Mouse (Mus musculus): ENCODE measurements around the gene Sap30bp. TPM values are rescaled to one million over a fixed set of nuclear protein-coding genes. Genes with fewer than 3 reads are reported as not detected.
A peak's percentile ranks its signal among the peaks of the same experiment; 100 is the strongest.

The Sap30bp gene
- total and polyA plus RNA-seq, 3 experiments = 72.2 to 275 (median 167) TPM

DNA sequence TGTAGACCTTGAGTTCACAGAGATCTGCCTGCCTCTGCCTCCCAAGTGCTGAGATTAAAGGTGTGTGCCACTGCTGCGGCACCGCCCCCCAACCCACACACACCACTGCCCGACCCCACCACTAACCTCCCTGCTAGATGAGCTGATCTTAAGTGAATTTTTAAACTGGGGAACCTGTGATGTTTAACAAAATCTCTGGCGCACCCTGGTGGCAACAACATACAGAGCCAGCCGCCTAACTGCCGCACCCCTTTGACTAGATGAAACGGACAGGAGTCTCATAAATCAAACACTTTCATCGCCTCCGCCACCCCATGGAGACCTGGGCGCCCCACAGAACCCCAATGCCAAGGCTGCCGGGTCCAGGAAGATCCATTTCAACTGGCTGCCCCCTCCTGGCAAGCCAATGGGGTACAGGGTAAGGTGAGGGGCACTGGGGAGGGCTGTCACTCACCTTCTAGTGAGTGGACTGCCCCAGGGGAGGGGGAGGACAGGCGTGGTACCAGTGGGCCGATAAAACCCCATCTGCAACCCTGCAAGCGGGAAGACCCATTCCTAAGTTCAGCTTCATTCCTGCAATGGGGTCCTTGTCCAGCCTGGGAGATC lies 66.6 kb downstream of the Sap30bp start:
- TF ChIP-seq HCFC1 (IDR thresholded peaks at IDR 0.05; ENCODE audit: low read depth, low read length) = no peak
- peak; percentile 91 for TF ChIP-seq SMC3 (IDR thresholded peaks at IDR 0.05; ENCODE audit: low read depth, low read length)
- TF ChIP-seq KAT2A (IDR thresholded peaks at IDR 0.05; ENCODE audit: insufficient replicate concordance, low read length) = no peak
- no peak for TF ChIP-seq GABPA (IDR thresholded peaks at IDR 0.05; ENCODE audit: insufficient replicate concordance, low read depth, low read length)
- TF ChIP-seq BHLHE40 (IDR thresholded peaks at IDR 0.05; ENCODE audit: low read depth, low read length) = no peak
- peak; percentile 29 to 92; a peak in 3 of 4 replicates for TF ChIP-seq CTCF (conservative IDR thresholded peaks at IDR 0.05 in 1 of 2, IDR thresholded peaks at IDR 0.05 in 1 of 2; ENCODE audit: low read depth in 2 of 2, low read length in 2 of 2)
- peak; percentile 23; the same call in 1 of the 2 replicates for TF ChIP-seq ZC3H11A (IDR thresholded peaks at IDR 0.05; ENCODE audit: low read depth, low read length)
- no peak for TF ChIP-seq USF2 (conservative IDR thresholded peaks at IDR 0.05; ENCODE audit: low read depth, low read length)
- TF ChIP-seq MAFK (IDR thresholded peaks at IDR 0.05; ENCODE audit: insufficient replicate concordance, low read length) = no peak
- no peak for TF ChIP-seq JUND (conservative IDR thresholded peaks at IDR 0.05; ENCODE audit: low read depth, low read length)
- no peak for TF ChIP-seq SIN3A (IDR thresholded peaks at IDR 0.05; ENCODE audit: low read length)
- TF ChIP-seq MAZ (IDR thresholded peaks at IDR 0.05; ENCODE audit: low read depth, low read length) = no peak
- peak; percentile 83 for TF ChIP-seq RAD21 (IDR thresholded peaks at IDR 0.05; ENCODE audit: low read depth, low read length)
- TF ChIP-seq CHD1 (IDR thresholded peaks at IDR 0.05; ENCODE audit: low read depth, low read length) = no peak
- Histone ChIP-seq H3K4me1 (ENCODE audit: control insufficient read depth in 1 of 2, insufficient read depth in 2 of 2) (peaks cover 10 to 21% of the 10 kb centered on the region in 2 experiments), H3K79me2 (replicated peaks; ENCODE audit: control insufficient read depth, extremely low read depth, insufficient read depth, poor library complexity, severe bottlenecking) (no peaks in the 10 kb centered on the region), H3K9ac (ENCODE audit: insufficient read depth, low read depth) (no peak overlapping the region), H3K27me3 (replicated peaks) (peaks cover 5% of the 10 kb centered on the region), H3K4me2 (ENCODE audit: insufficient read depth, low read depth, poor library complexity, severe bottlenecking) (no peak overlapping the region), H3K4me3 (replicated peaks in 1 of 3; ENCODE audit: low read depth in 2 of 3, low read length in 2 of 3, poor library complexity in 1 of 3) (no peak overlapping the region), H3K36me3 (replicated peaks in 1 of 2; ENCODE audit: control insufficient read depth in 1 of 2, insufficient read depth in 1 of 2, low read length in 1 of 2) (peaks cover 0 to 3% of the 10 kb centered on the region in 2 experiments), H3K9me3 (replicated peaks; ENCODE audit: low read length) (peaks cover 9% of the 10 kb centered on the region), H3K27ac (ENCODE audit: insufficient read depth, low read depth) (no peak overlapping the region)
- dilution Hi-C loops (cut with MboI; ENCODE audit: extremely low pct_ligation_motif_present, extremely low pct_unique_long_range_greater_than_20kb, low sequenced_read_pairs) = no loop called here
- in situ Hi-C loops (cut with MboI; ENCODE audit: low pct_ligation_motif_present, low pct_unique_long_range_greater_than_20kb, low sequenced_read_pairs) = loop anchor here (25.0 kb wide), 1 partner anchor 387 kb away; the partner anchor contains the start of genes Gga3, Mif4gd and Mrps7
- DNase-seq (ENCODE audit: extremely low read depth) = peak; percentile 86

- Histone ChIP-seq H3K9ac (ENCODE audit: insufficient read depth, low read depth) (no peak overlapping the region), H3K36me3 (replicated peaks in 1 of 2; ENCODE audit: control insufficient read depth in 1 of 2, insufficient read depth in 1 of 2, low read length in 1 of 2) (peaks cover 0 to 9% of the 10 kb centered on the region in 2 experiments), H3K4me2 (ENCODE audit: insufficient read depth, low read depth, poor library complexity, severe bottlenecking) (no peak overlapping the region), H3K27ac (ENCODE audit: insufficient read depth, low read depth) (no peak overlapping the region), H3K4me1 (ENCODE audit: control insufficient read depth in 1 of 2, insufficient read depth in 2 of 2) (peaks cover 13 to 27% of the 10 kb centered on the region in 2 experiments), H3K27me3 (replicated peaks) (peaks cover 5% of the 10 kb centered on the region), H3K9me3 (replicated peaks; ENCODE audit: low read length) (peaks cover 9% of the 10 kb centered on the region), H3K4me3 (replicated peaks in 1 of 3; ENCODE audit: low read depth in 2 of 3, low read length in 2 of 3, poor library complexity in 1 of 3) (no peak overlapping the region), H3K79me2 (replicated peaks; ENCODE audit: control insufficient read depth, extremely low read depth, insufficient read depth, poor library complexity, severe bottlenecking) (no peaks in the 10 kb centered on the region)
- no peak for DNase-seq (ENCODE audit: extremely low read depth)
- dilution Hi-C loops (cut with MboI; ENCODE audit: extremely low pct_ligation_motif_present, extremely low pct_unique_long_range_greater_than_20kb, low sequenced_read_pairs) (no loop called here), in situ Hi-C loops (cut with MboI; ENCODE audit: low pct_ligation_motif_present, low pct_unique_long_range_greater_than_20kb, low sequenced_read_pairs) (loop anchor here (25.0 kb wide), 1 partner anchor 388 kb away; the partner anchor contains the start of genes Gga3, Mif4gd and Mrps7)
- TF ChIP-seq JUND (conservative IDR thresholded peaks at IDR 0.05; ENCODE audit: low read depth, low read length) (no peak), POLR2A (IDR thresholded peaks at IDR 0.05; ENCODE audit: low read depth, low read length) (no peak), USF2 (conservative IDR thresholded peaks at IDR 0.05; ENCODE audit: low read depth, low read length) (no peak), GABPA (IDR thresholded peaks at IDR 0.05; ENCODE audit: insufficient replicate concordance, low read depth, low read length) (no peak), ZMIZ1 (IDR thresholded peaks at IDR 0.05; ENCODE audit: low read depth, low read length) (no peak), BHLHE40 (IDR thresholded peaks at IDR 0.05; ENCODE audit: low read depth, low read length) (no peak), ZKSCAN1 (IDR thresholded peaks at IDR 0.05; ENCODE audit: borderline replicate concordance, low read depth, low read length) (no peak), RCOR1 (conservative IDR thresholded peaks at IDR 0.05; ENCODE audit: low read depth, low read length) (no peak), MXI1 (IDR thresholded peaks at IDR 0.05; ENCODE audit: low read depth, low read length) (no peak), CHD1 (IDR thresholded peaks at IDR 0.05; ENCODE audit: low read depth, low read length) (no peak), KAT2A (IDR thresholded peaks at IDR 0.05; ENCODE audit: insufficient replicate concordance, low read length) (no peak), MAFK (IDR thresholded peaks at IDR 0.05; ENCODE audit: insufficient replicate concordance, low read length) (no peak), POLR2AphosphoS2 (IDR thresholded peaks at IDR 0.05; ENCODE audit: low read depth, low read length) (no peak), ETS1 (conservative IDR thresholded peaks at IDR 0.05; ENCODE audit: low read depth, low read length) (no peak), CTCF (conservative IDR thresholded peaks at IDR 0.05 in 1 of 2, IDR thresholded peaks at IDR 0.05 in 1 of 2; ENCODE audit: low read depth in 2 of 2, low read length in 2 of 2) (no peak), MAX (IDR thresholded peaks at IDR 0.05; ENCODE audit: low read length) (no peak), ZC3H11A (IDR thresholded peaks at IDR 0.05; ENCODE audit: low read depth, low read length) (no peak), UBTF (IDR thresholded peaks at IDR 0.05; ENCODE audit: low read depth, low read length) (no peak), MAZ (IDR thresholded peaks at IDR 0.05; ENCODE audit: low read depth, low read length) (no peak)
Observed at GRCm38 (mm10) chr11:116000607-116001006, 67.5 kb downstream of the Sap30bp start.
